Mouse (Mus musculus): ENCODE data around the gene Nfu1.

DNA sequence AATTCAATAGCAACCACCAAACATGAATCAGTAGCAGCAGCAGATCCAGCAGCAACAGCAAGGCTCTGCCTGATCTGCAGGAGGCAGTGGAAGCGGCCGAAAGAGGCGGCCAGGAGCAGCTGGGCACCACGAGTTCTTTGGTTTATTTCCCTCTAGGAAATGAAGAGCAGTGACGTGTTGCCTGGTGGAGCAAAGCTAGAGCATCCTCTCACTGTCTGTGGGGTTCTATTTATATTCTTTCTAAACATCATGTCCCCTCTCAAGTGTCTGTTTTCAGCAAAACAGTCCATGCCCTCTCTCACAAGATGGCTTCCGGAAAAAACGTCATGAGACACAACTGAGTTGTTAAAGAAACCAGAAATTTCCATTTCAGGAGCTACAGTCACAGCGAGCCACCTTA lies 30.1 kb downstream of the Nfu1 start:
- TF ChIP-seq CTCF (IDR thresholded peaks at IDR 0.05; ENCODE audit: control insufficient read depth, insufficient read depth, insufficient read length) = no peak
- TF ChIP-seq USF1 (IDR thresholded peaks at IDR 0.05; ENCODE audit: low read depth) = no peak
- no peak for TF ChIP-seq MYOG (IDR thresholded peaks at IDR 0.05; ENCODE audit: control insufficient read depth, extremely low read depth, insufficient read length)
